Mouse (Mus musculus) thymus, adult 2 months (tissue): ENCODE measurements around the gene Acvr2b. TPM values are rescaled to one million over a fixed set of nuclear protein-coding genes. Genes with fewer than 3 reads are reported as not detected.

ENCODE experiments used
- DNase-seq: peaks from one replicate; pipeline ENCODE4 v3.0.0; 2021
- H3K27ac ChIP-seq: fragments of 200-500 bp; 2 replicates; pipeline ENCODE4 v1.5.1; 2012; ENCODE audit warnings: low read length, control low read depth; ENCODE audit not compliant: control insufficient read depth, insufficient read depth
- H3K27me3 ChIP-seq: fragments of 200-500 bp; 2 replicates; pipeline ENCODE4 v1.6.1; 2012; ENCODE audit warnings: mild to moderate bottlenecking, low read length, moderate library complexity, mixed read lengths; ENCODE audit not compliant: control insufficient read depth, insufficient read depth
- H3K36me3 ChIP-seq: fragments of 200-500 bp; 2 replicates; pipeline ENCODE4 v1.6.1; 2012; ENCODE audit warnings: mild to moderate bottlenecking, low read length, moderate library complexity; ENCODE audit not compliant: control insufficient read depth, insufficient read depth
- H3K4me1 ChIP-seq: fragments of 200-500 bp; replicated peaks from 2 replicates; pipeline ENCODE4 v1.6.1; 2012; ENCODE audit warnings: low read length; ENCODE audit not compliant: control insufficient read depth, insufficient read depth
- H3K4me3 ChIP-seq: fragments of 200-500 bp; 2 replicates; pipeline ENCODE4 v1.5.1; 2012; ENCODE audit warnings: mild to moderate bottlenecking, low read length, control low read depth, moderate library complexity; ENCODE audit not compliant: control insufficient read depth, insufficient read depth
- CTCF ChIP-seq: fragments of 200-500 bp; IDR thresholded peaks from 2 replicates; pipeline ENCODE4 v1.5.1; 2012; ENCODE audit warnings: mild to moderate bottlenecking, control low read depth, low read length, moderate library complexity, borderline replicate concordance; ENCODE audit not compliant: control insufficient read depth, poor library complexity, insufficient read depth; ENCODE audit errors: extremely low read depth
- POLR2A ChIP-seq: fragments of 200-500 bp; IDR thresholded peaks from 2 replicates; pipeline ENCODE4 v1.6.1; 2012; ENCODE audit warnings: mild to moderate bottlenecking, low read length, control low read depth, moderate library complexity; ENCODE audit not compliant: control insufficient read depth, poor library complexity, insufficient read depth; ENCODE audit errors: extremely low read depth
- WGBS: fragments of 180-500 bp; shearing (Covaris S2); methylation state at CpG from one replicate; pipeline ENCODE4 v1.1.7; 2018; 5-methylcytosine and 5-hydroxymethylcytosine counted together
- polyA plus RNA-seq: library from polyadenylated mRNA; depleted of rRNA; stranded (reverse); fragments of >200 nt; gene quantifications from 2 replicates; pipeline ENCODE4 v1.2.3, GENCODE M21; 2012

The Acvr2b gene
- polyA plus RNA-seq, 1 experiment = 7.7 TPM

GRCm38 (mm10) chr9:119403236-119403641 is 1.3 kb downstream of the Acvr2b start:
- no peaks in the 10 kb centered on the region; the same call in 1 of the 2 replicates for H3K27me3 ChIP-seq
- under 1% methylated on average over 26 of the region's 26 CpGs for WGBS
- peak overlapping the region; percentile 55 for H3K4me3 ChIP-seq
- peak; percentile 34 for DNase-seq
- TF ChIP-seq POLR2A (no peak), CTCF (no peak)
- H3K27ac ChIP-seq = no peak overlapping the region
- no peaks in the 10 kb centered on the region for H3K36me3 ChIP-seq
- H3K4me1 ChIP-seq = peaks cover 25% of the 10 kb centered on the region

GRCm38 (mm10) chr9:119404090-119404489 is 2.2 kb downstream of the Acvr2b start:
- H3K4me3 ChIP-seq = no peak overlapping the region
- H3K27me3 ChIP-seq = no peaks in the 10 kb centered on the region; the same call in 1 of the 2 replicates
- WGBS = 5% methylated on average over 5 of the region's 5 CpGs
- peaks cover 25% of the 10 kb centered on the region for H3K4me1 ChIP-seq
- no peak for DNase-seq
- TF ChIP-seq CTCF (no peak), POLR2A (no peak)
- H3K36me3 ChIP-seq = no peaks in the 10 kb centered on the region
- H3K27ac ChIP-seq = no peak overlapping the region

- DNase-seq = no peak
- Histone ChIP-seq H3K36me3 (no peaks in the 10 kb centered on the region), H3K27me3 (no peaks in the 10 kb centered on the region; the same call in 1 of the 2 replicates), H3K27ac (no peak overlapping the region), H3K4me3 (no peak overlapping the region), H3K4me1 (peaks cover 15% of the 10 kb centered on the region)
- TF ChIP-seq CTCF (no peak), POLR2A (no peak)
- WGBS = 96% methylated on average over 15 of the region's 15 CpGs
These were observed 6.0 kb downstream of the Acvr2b start for GRCm38 (mm10) chr9:119407884-119408283.

- Histone ChIP-seq H3K4me1 (peaks cover 3% of the 10 kb centered on the region; the same call in 1 of the 2 replicates), H3K27me3 (no peaks in the 10 kb centered on the region), H3K36me3 (no peaks in the 10 kb centered on the region), H3K27ac (no peak overlapping the region), H3K4me3 (no peak overlapping the region)
- 85% methylated on average over 11 of the region's 11 CpGs for WGBS
- TF ChIP-seq POLR2A = no peak
- no peak for TF ChIP-seq CTCF
- DNase-seq = no peak
These were observed 7.2 kb downstream of the Acvr2b start for GRCm38 (mm10) chr9:119408898-119409664.

- Histone ChIP-seq H3K4me3 (no peak overlapping the region), H3K27ac (no peak overlapping the region), H3K4me1 (no peaks in the 10 kb centered on the region), H3K36me3 (no peaks in the 10 kb centered on the region), H3K27me3 (no peaks in the 10 kb centered on the region)
- 94% methylated on average over 5 of the region's 5 CpGs for WGBS
- no peak for DNase-seq
- TF ChIP-seq POLR2A (no peak), CTCF (no peak)
These were observed 7.9 kb downstream of the Acvr2b start for GRCm38 (mm10) chr9:119409864-119410263.

GRCm38 (mm10) chr9:119418025-119418424 is 16.1 kb downstream of the Acvr2b start:
- 86% methylated on average over 18 of the region's 18 CpGs for WGBS
- H3K36me3 ChIP-seq = no peaks in the 10 kb centered on the region
- no peak overlapping the region for H3K4me3 ChIP-seq
- H3K4me1 ChIP-seq = peaks cover 3% of the 10 kb centered on the region; the same call in 1 of the 2 replicates
- no peak for DNase-seq
- H3K27ac ChIP-seq = no peak overlapping the region
- TF ChIP-seq POLR2A (no peak), CTCF (no peak)
- no peaks in the 10 kb centered on the region for H3K27me3 ChIP-seq
